Mouse (Mus musculus) midbrain, embryonic 14.5 days (tissue): ENCODE data around the gene Anapc13. TPM values are rescaled to one million over a fixed set of nuclear protein-coding genes. Genes with fewer than 3 reads are reported as not detected.
A peak's percentile ranks its signal among the peaks of the same experiment; 100 is the strongest.

ENCODE experiments used
- ATAC-seq: fragments of 200-750 bp; cut with Nextera tagmentation; 2 replicates; pipeline ENCODE4 v1.8.0; 2017; ENCODE audit warnings: moderate number of reproducible peaks, moderate library complexity; ENCODE audit not compliant: low FRiP score, low TSS enrichment
- DNase-seq: peaks from one replicate; pipeline ENCODE4 v3.0.0-alpha.2; 2015
- H3K27ac ChIP-seq: fragments of 300-500 bp; sonication (generic); replicated peaks from 2 replicates; pipeline ENCODE4 v1.5.1; 2014; ENCODE audit warnings: mild to moderate bottlenecking, low read depth, low read length, moderate library complexity
- H3K27me3 ChIP-seq: fragments of 300-500 bp; sonication (generic); 2 replicates; pipeline ENCODE4 v1.6.1; 2014; ENCODE audit warnings: low read length, control low read depth, mixed read lengths; ENCODE audit not compliant: control insufficient read depth, insufficient read depth
- H3K36me3 ChIP-seq: fragments of 300-500 bp; sonication (generic); 2 replicates; pipeline ENCODE4 v1.6.1; 2014; ENCODE audit warnings: low read length, control low read depth; ENCODE audit not compliant: control insufficient read depth, insufficient read depth
- H3K4me1 ChIP-seq: fragments of 300-500 bp; sonication (generic); 2 replicates; pipeline ENCODE4 v1.6.1; 2014; ENCODE audit warnings: mild to moderate bottlenecking, antibody characterized with exemption, low read length, control low read depth; ENCODE audit not compliant: control insufficient read depth, insufficient read depth
- H3K4me2 ChIP-seq: fragments of 300-500 bp; sonication (generic); 2 replicates; pipeline ENCODE4 v1.6.1; 2014; ENCODE audit warnings: mild to moderate bottlenecking, low read length, moderate library complexity
- H3K4me3 ChIP-seq: fragments of 300-500 bp; sonication (generic); replicated peaks from 2 replicates; pipeline ENCODE4 v1.5.1; 2014; ENCODE audit warnings: low read depth, low read length
- H3K9ac ChIP-seq: fragments of 300-500 bp; sonication (generic); replicated peaks from 2 replicates; pipeline ENCODE4 v1.6.1; 2014; ENCODE audit warnings: mild to moderate bottlenecking, low read length, moderate library complexity
- H3K9me3 ChIP-seq: fragments of 300-500 bp; sonication (generic); 2 replicates; pipeline ENCODE4 v1.6.1; 2016; ENCODE audit warnings: low read length, control low read depth, mixed read lengths; ENCODE audit not compliant: control insufficient read depth
- WGBS: fragments of 180-500 bp; shearing (Covaris S2); extraction: QIAGEN DNeasy Blood & Tissue Kit; methylation state at CpG from one replicate; pipeline ENCODE4 v1.1.7; 2014; 5-methylcytosine and 5-hydroxymethylcytosine counted together
- polyA plus RNA-seq: library from polyadenylated mRNA; unstranded; fragments of >200 nt; fragmentation: Nextera tagmentation; extraction: Ambion mirVana; gene quantifications from 2 replicates; pipeline ENCODE4 v1.2.1, GENCODE M21; 2014

Gene Anapc13
- polyA plus RNA-seq, 1 experiment from 2014 or later: 151 TPM

GRCm38 (mm10) chr9:102649917-102650527, 23.9 kb downstream of the Anapc13 start:
- Histone ChIP-seq H3K36me3 (no peaks in the 10 kb centered on the region), H3K4me3 (no peak overlapping the region), H3K9me3 (no peaks in the 10 kb centered on the region), H3K4me2 (peak overlapping the region; percentile 30), H3K9ac (no peak overlapping the region), H3K4me1 (peaks cover 22% of the 10 kb centered on the region), H3K27ac (peak overlapping the region; percentile 63), H3K27me3 (no peaks in the 10 kb centered on the region)
- DNase-seq: peak; percentile 84
- 26% methylated on average over 17 of the region's 17 CpGs for WGBS
- ATAC-seq: peak; percentile 48; the same call in 1 of the 2 replicates

- WGBS: 29% methylated on average over 7 of the region's 7 CpGs
Measured at GRCm38 (mm10) chr9:102650637-102651036, 24.5 kb downstream of the Anapc13 start.

GRCm38 (mm10) chr9:102651199-102651720, 25.2 kb downstream of the Anapc13 start:
- no peak overlapping the region for H3K4me2 ChIP-seq
- H3K36me3 ChIP-seq: no peaks in the 10 kb centered on the region
- H3K27me3 ChIP-seq: no peaks in the 10 kb centered on the region
- DNase-seq (no peak), ATAC-seq (no peak)
- no peak overlapping the region for H3K27ac ChIP-seq
- H3K4me1 ChIP-seq: peaks cover 22% of the 10 kb centered on the region
- WGBS: 69% methylated on average over 6 of the region's 6 CpGs
- no peak overlapping the region for H3K9ac ChIP-seq
- no peaks in the 10 kb centered on the region for H3K9me3 ChIP-seq
- no peak overlapping the region for H3K4me3 ChIP-seq

More at GRCm38 (mm10) chr9:102650637-102651036, 24.5 kb downstream of the Anapc13 start:
- peak; percentile 31 for DNase-seq
- Histone ChIP-seq H3K27me3 (no peaks in the 10 kb centered on the region), H3K27ac (peak overlapping the region; percentile 63), H3K4me3 (no peak overlapping the region), H3K4me1 (peaks cover 22% of the 10 kb centered on the region), H3K9me3 (no peaks in the 10 kb centered on the region), H3K9ac (no peak overlapping the region), H3K36me3 (no peaks in the 10 kb centered on the region), H3K4me2 (no peak overlapping the region)
- peak; percentile 46; the same call in 1 of the 2 replicates for ATAC-seq

- Histone ChIP-seq H3K4me1 (peaks cover under 1% of the 10 kb centered on the region; the same call in 1 of the 2 replicates), H3K4me2 (no peak overlapping the region), H3K4me3 (no peak overlapping the region), H3K27ac (no peak overlapping the region), H3K9me3 (no peaks in the 10 kb centered on the region), H3K9ac (no peak overlapping the region), H3K27me3 (no peaks in the 10 kb centered on the region), H3K36me3 (no peaks in the 10 kb centered on the region)
- no peak for DNase-seq
- ATAC-seq: no peak
- 85% methylated on average over 8 of the region's 8 CpGs for WGBS
Measured at GRCm38 (mm10) chr9:102656355-102657095, 30.4 kb downstream of the Anapc13 start.

- 41% methylated on average over 6 of the region's 6 CpGs for WGBS
- no peaks in the 10 kb centered on the region; the same call in 1 of the 2 replicates for H3K4me1 ChIP-seq
- no peak for ATAC-seq
- no peak overlapping the region for H3K4me2 ChIP-seq
- no peaks in the 10 kb centered on the region for H3K27me3 ChIP-seq
- H3K9ac ChIP-seq: no peak overlapping the region
- no peaks in the 10 kb centered on the region for H3K36me3 ChIP-seq
- H3K4me3 ChIP-seq: no peak overlapping the region
- H3K27ac ChIP-seq: no peak overlapping the region
- no peak for DNase-seq
- H3K9me3 ChIP-seq: no peaks in the 10 kb centered on the region
Measured at GRCm38 (mm10) chr9:102668115-102668514, 42.0 kb downstream of the Anapc13 start.

GRCm38 (mm10) chr9:102668906-102669305, 42.8 kb downstream of the Anapc13 start:
- ATAC-seq (no peak), DNase-seq (no peak)
- Histone ChIP-seq H3K4me3 (no peak overlapping the region), H3K4me1 (no peaks in the 10 kb centered on the region; the same call in 1 of the 2 replicates), H3K9ac (no peak overlapping the region), H3K27me3 (no peaks in the 10 kb centered on the region), H3K4me2 (no peak overlapping the region), H3K27ac (no peak overlapping the region), H3K36me3 (no peaks in the 10 kb centered on the region), H3K9me3 (no peaks in the 10 kb centered on the region)
- 87% methylated on average over 12 of the region's 12 CpGs for WGBS

GRCm38 (mm10) chr9:102673381-102673780, 47.3 kb downstream of the Anapc13 start:
- no peak overlapping the region for H3K4me2 ChIP-seq
- ATAC-seq (no peak), DNase-seq (no peak)
- no peak overlapping the region for H3K4me3 ChIP-seq
- H3K9ac ChIP-seq: no peak overlapping the region
- no peaks in the 10 kb centered on the region; the same call in 1 of the 2 replicates for H3K4me1 ChIP-seq
- H3K27me3 ChIP-seq: no peaks in the 10 kb centered on the region
- no peaks in the 10 kb centered on the region for H3K36me3 ChIP-seq
- no peaks in the 10 kb centered on the region for H3K9me3 ChIP-seq
- H3K27ac ChIP-seq: no peak overlapping the region
- WGBS: 83% methylated on average over 7 of the region's 7 CpGs

GRCm38 (mm10) chr9:102675922-102676321, 49.8 kb downstream of the Anapc13 start:
- Histone ChIP-seq H3K27me3 (no peaks in the 10 kb centered on the region), H3K4me2 (no peak overlapping the region), H3K27ac (no peak overlapping the region), H3K36me3 (no peaks in the 10 kb centered on the region), H3K4me1 (no peaks in the 10 kb centered on the region; the same call in 1 of the 2 replicates), H3K9ac (no peak overlapping the region), H3K9me3 (no peaks in the 10 kb centered on the region), H3K4me3 (no peak overlapping the region)
- no peak for DNase-seq
- WGBS: 76% methylated on average over 5 of the region's 5 CpGs
- ATAC-seq: no peak
